Mouse (Mus musculus) embryonic facial prominence, embryonic 11.5 days (tissue): ENCODE data around the gene Zfp746. TPM values are rescaled to one million over a fixed set of nuclear protein-coding genes. Genes with fewer than 3 reads are reported as not detected.

Source experiments
- ATAC-seq: fragments of 200-750 bp; cut with Nextera tagmentation; replicated peaks from 2 replicates; pipeline ENCODE4 v1.8.0; 2017; ENCODE audit warnings: low read depth; ENCODE audit not compliant: insufficient number of reproducible peaks, low FRiP score, low TSS enrichment
- DNase-seq: peaks from one replicate; pipeline ENCODE4 v3.0.0-alpha.2; 2015; ENCODE audit warnings: low spot score
- H3K27ac ChIP-seq: fragments of 300-500 bp; sonication (generic); replicated peaks from 2 replicates; pipeline ENCODE4 v1.5.1; 2014; ENCODE audit warnings: mild to moderate bottlenecking, low read depth, low read length, control low read depth
- H3K27me3 ChIP-seq: fragments of 300-500 bp; sonication (generic); 2 replicates; pipeline ENCODE4 v1.6.1; 2014; ENCODE audit warnings: mild to moderate bottlenecking, low read length, moderate library complexity, mixed read lengths; ENCODE audit not compliant: control insufficient read depth, insufficient read depth
- H3K36me3 ChIP-seq: fragments of 300-500 bp; sonication (generic); replicated peaks from 2 replicates; pipeline ENCODE4 v1.6.1; 2014; ENCODE audit warnings: low read depth, mild to moderate bottlenecking, low read length, moderate library complexity, mixed read lengths; ENCODE audit not compliant: control insufficient read depth, insufficient read depth
- H3K4me1 ChIP-seq: fragments of 300-500 bp; sonication (generic); 2 replicates; pipeline ENCODE4 v1.6.1; 2014; ENCODE audit warnings: low read length, mixed read lengths; ENCODE audit not compliant: control insufficient read depth, insufficient read depth
- H3K4me2 ChIP-seq: fragments of 300-500 bp; sonication (generic); 2 replicates; pipeline ENCODE4 v1.6.1; 2014; ENCODE audit warnings: low read depth, mild to moderate bottlenecking, control low read depth, low read length, moderate library complexity
- H3K4me3 ChIP-seq: fragments of 300-500 bp; sonication (generic); 2 replicates; pipeline ENCODE4 v1.5.1; 2014; ENCODE audit warnings: low read depth, low read length, control low read depth
- H3K9ac ChIP-seq: fragments of 300-500 bp; sonication (generic); replicated peaks from 2 replicates; pipeline ENCODE4 v1.6.1; 2014; ENCODE audit warnings: mild to moderate bottlenecking, control low read depth, low read length
- H3K9me3 ChIP-seq: fragments of 300-500 bp; sonication (generic); replicated peaks from 2 replicates; pipeline ENCODE4 v1.6.1; 2016; ENCODE audit warnings: mild to moderate bottlenecking, low read length, inconsistent platforms, mixed read lengths; ENCODE audit not compliant: control insufficient read depth
- WGBS: fragments of 180-500 bp; shearing (Covaris S2); extraction: QIAGEN DNeasy Blood & Tissue Kit; methylation state at CpG from one replicate; pipeline ENCODE4 v1.1.7; 2014; 5-methylcytosine and 5-hydroxymethylcytosine counted together
- polyA plus RNA-seq: library from polyadenylated mRNA; unstranded; fragments of >200 nt; fragmentation: Nextera tagmentation; extraction: Ambion mirVana; gene quantifications from 2 replicates; pipeline ENCODE4 v1.2.1, GENCODE M21; 2014

Gene Zfp746
- polyA plus RNA-seq, 1 experiment from 2014 or later, result 21.3 TPM

DNA sequence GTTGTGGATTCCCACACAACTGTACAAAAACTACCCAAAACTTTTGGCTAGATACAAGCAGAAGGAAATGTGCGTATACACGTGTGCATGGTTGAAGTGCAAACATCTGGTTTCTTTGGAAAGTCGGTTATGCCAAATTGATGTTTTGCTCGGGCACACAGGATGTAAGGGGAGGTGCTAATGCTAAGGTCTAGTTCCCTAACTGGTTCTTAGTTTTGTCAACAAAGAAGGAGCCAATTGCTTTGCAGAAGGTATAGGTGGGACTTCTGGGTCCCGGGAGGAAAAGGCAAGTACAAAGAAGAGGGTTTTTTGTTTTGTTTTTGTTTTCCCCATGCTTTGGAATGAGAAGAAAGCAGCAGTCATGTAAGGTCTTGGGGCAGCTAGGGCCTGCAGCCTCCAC lies 13.1 kb downstream of the Zfp746 start:
- ATAC-seq (no peak), DNase-seq (no peak)
- no peaks in the 10 kb centered on the region for H3K9me3 ChIP-seq
- no peak overlapping the region for H3K4me2 ChIP-seq
- no peaks in the 10 kb centered on the region for H3K4me1 ChIP-seq
- 73% methylated on average over 5 of the region's 5 CpGs for WGBS
- H3K27ac ChIP-seq, result no peak overlapping the region
- no peaks in the 10 kb centered on the region for H3K36me3 ChIP-seq
- no peak overlapping the region for H3K9ac ChIP-seq
- H3K27me3 ChIP-seq, result no peaks in the 10 kb centered on the region
- H3K4me3 ChIP-seq, result no peak overlapping the region

DNA sequence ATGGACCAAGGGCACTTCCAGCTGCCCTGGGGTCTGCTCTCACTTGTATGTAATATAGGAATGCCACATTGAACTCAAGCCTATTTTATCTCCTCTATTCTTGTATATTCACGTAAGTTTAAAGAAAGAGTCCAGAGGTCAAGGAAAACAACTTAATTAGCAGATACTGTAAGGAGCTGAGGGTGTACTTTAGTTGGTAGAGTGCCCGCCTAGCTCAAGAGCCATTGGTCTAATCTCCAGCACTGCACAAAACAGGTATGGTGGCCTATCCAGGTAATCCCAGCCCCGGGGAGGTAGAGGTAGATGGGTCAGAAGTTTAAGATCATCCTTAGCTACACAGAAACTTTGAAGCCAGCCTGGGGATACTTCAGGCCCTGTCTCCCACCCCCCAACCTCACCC lies 18.9 kb downstream of the Zfp746 start:
- DNase-seq (no peak), ATAC-seq (no peak)
- H3K27ac ChIP-seq, result no peak overlapping the region
- H3K4me1 ChIP-seq, result no peaks in the 10 kb centered on the region
- no peak overlapping the region for H3K4me2 ChIP-seq
- 89% methylated on average over 3 of the region's 3 CpGs for WGBS
- no peaks in the 10 kb centered on the region for H3K27me3 ChIP-seq
- no peak overlapping the region for H3K9ac ChIP-seq
- H3K9me3 ChIP-seq, result no peaks in the 10 kb centered on the region
- no peak overlapping the region for H3K4me3 ChIP-seq
- H3K36me3 ChIP-seq, result peaks cover 17% of the 10 kb centered on the region

DNA sequence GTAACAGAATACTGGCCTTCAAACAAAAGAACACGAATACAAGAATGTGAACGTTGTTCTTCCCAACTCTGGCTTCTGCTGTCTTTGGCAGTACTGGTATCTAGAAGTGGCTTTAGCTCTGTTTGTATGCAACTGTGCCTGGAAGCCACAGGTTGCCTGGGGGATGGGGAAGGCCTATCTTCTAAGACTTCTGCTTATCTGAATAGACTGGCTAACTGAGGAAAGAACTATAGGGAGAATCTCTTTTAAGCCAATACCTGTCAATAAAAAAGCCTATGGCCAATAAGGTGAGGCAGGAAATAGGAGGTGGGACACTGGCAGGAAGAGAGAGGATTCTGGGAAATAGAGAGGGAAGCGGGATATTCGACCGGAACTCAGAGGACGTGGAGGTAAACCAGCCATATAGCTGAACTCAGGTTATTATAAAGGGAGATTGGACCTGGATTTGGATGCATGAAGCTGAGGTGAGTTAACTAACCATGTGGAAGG lies 20.8 kb downstream of the Zfp746 start:
- Histone ChIP-seq H3K27me3 (no peaks in the 10 kb centered on the region), H3K36me3 (peaks cover 17% of the 10 kb centered on the region)

DNA sequence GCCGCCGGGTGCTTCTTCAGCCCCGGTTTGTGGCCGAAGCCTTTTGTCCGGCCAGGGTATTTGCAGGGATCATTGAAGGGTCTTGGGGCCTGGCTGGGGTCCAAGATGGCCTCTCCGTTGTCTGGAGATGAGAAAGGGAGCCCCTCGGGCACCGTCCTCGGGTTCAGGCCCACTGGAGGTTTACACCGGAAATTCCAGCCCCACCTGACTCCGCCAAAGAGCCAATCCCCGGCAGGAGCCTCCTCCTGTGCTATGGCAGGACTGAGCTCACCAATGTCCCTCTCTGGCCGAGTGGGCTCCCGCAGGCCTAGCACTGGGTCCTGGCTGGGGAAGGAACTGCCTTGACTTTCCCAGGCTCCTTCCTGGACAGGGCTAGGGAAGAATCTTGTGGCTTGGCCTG lies 21.9 kb downstream of the Zfp746 start:
- no peak overlapping the region for H3K4me2 ChIP-seq
- no peaks in the 10 kb centered on the region for H3K9me3 ChIP-seq
- no peaks in the 10 kb centered on the region for H3K4me1 ChIP-seq
- H3K9ac ChIP-seq, result no peak overlapping the region
- H3K27ac ChIP-seq, result no peak overlapping the region
- ATAC-seq (no peak), DNase-seq (no peak)
- no peak overlapping the region for H3K4me3 ChIP-seq
- WGBS, result 94% methylated on average over 14 of the region's 14 CpGs
- H3K36me3 ChIP-seq, result peaks cover 17% of the 10 kb centered on the region
- H3K27me3 ChIP-seq, result no peaks in the 10 kb centered on the region

More for the DNA sequence above, 20.8 kb downstream of the Zfp746 start:
- DNase-seq, result no peak
- no peak overlapping the region for H3K4me3 ChIP-seq
- WGBS, result 94% methylated on average over 6 of the region's 6 CpGs
- H3K9ac ChIP-seq, result no peak overlapping the region
- no peak overlapping the region for H3K4me2 ChIP-seq
- no peak for ATAC-seq
- no peak overlapping the region for H3K27ac ChIP-seq
- no peaks in the 10 kb centered on the region for H3K9me3 ChIP-seq
- no peaks in the 10 kb centered on the region for H3K4me1 ChIP-seq

DNA sequence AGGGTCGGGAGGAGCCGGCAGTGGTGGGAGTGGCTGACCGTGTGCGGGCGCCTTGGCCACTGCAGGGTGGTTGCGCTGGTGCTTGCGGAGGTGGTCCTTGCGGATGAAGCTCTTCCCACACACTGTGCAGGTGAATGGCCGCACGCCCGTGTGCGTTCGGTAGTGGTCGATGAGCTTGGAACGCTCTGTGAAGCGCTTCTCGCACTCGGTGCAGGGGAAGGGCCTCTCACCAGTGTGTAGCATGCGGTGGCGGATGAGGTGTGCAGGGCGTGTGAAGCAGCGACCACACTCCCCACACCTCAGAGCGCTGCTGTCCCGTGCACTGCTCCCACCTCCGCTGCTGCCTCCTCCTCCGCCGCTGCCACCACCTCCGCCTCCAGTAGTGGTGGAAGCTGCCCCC lies 22.5 kb downstream of the Zfp746 start:
- H3K9ac ChIP-seq, result no peak overlapping the region
- ATAC-seq (no peak; the same call in 1 of the 2 replicates), DNase-seq (no peak)
- H3K9me3 ChIP-seq, result no peaks in the 10 kb centered on the region
- no peaks in the 10 kb centered on the region for H3K4me1 ChIP-seq
- WGBS, result 95% methylated on average over 24 of the region's 28 CpGs
- H3K4me2 ChIP-seq, result no peak overlapping the region
- H3K27ac ChIP-seq, result no peak overlapping the region
- no peaks in the 10 kb centered on the region for H3K27me3 ChIP-seq
- peaks cover 17% of the 10 kb centered on the region for H3K36me3 ChIP-seq
- no peak overlapping the region for H3K4me3 ChIP-seq

DNA sequence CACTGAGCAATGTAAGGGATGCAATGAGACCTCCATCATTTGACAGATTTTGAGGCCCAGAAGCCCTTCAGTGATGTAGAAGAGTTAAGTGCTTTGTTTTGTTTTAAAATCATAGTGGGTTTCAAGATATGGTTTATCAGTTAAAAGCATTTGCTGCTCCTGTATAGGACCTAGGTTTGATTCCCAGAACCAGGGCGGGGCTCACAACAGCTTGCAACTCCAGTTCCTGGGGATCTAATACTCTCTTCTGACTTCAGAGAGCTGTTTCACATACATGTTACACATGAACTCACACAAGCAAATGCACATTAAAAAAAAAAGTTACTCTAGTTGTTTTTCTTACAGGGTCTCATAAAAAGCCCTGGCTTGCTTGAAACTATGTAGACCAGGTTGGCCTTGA lies 25.5 kb downstream of the Zfp746 start:
- Histone ChIP-seq H3K27me3 (no peaks in the 10 kb centered on the region), H3K4me2 (no peak overlapping the region), H3K9me3 (no peaks in the 10 kb centered on the region), H3K4me1 (no peaks in the 10 kb centered on the region), H3K36me3 (peaks cover 17% of the 10 kb centered on the region), H3K4me3 (no peak overlapping the region), H3K27ac (no peak overlapping the region), H3K9ac (no peak overlapping the region)
- ATAC-seq (no peak), DNase-seq (no peak)
- WGBS, result 94% methylated on average over 1 of the region's 1 CpGs

DNA sequence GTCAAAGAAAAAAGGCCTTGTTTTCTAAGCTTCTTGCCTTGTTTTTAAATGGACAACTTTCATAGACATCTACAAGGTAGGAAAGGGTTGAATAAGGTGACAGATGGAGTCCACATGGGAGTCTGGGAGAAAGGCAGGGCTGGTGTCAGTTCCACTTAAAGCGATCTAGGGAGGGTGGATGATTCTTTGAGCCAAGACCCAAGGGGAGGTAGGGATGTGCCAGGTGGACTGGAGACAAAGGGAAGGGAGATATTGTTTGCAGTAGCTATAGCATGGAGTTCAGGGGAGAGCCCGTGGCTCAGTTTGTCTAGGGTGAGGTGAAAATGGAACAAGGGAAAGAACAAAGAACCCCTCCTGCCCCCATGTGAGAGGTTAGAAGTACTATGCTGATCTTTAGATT lies 26.0 kb downstream of the Zfp746 start:
- H3K9ac ChIP-seq, result no peak overlapping the region
- H3K4me2 ChIP-seq, result no peak overlapping the region
- peaks cover 17% of the 10 kb centered on the region for H3K36me3 ChIP-seq
- H3K27me3 ChIP-seq, result no peaks in the 10 kb centered on the region
- WGBS, result 86% methylated on average over 2 of the region's 2 CpGs
- H3K4me3 ChIP-seq, result no peak overlapping the region
- DNase-seq, result no peak
- H3K4me1 ChIP-seq, result no peaks in the 10 kb centered on the region
- H3K27ac ChIP-seq, result no peak overlapping the region
- no peak for ATAC-seq
- no peaks in the 10 kb centered on the region for H3K9me3 ChIP-seq

DNA sequence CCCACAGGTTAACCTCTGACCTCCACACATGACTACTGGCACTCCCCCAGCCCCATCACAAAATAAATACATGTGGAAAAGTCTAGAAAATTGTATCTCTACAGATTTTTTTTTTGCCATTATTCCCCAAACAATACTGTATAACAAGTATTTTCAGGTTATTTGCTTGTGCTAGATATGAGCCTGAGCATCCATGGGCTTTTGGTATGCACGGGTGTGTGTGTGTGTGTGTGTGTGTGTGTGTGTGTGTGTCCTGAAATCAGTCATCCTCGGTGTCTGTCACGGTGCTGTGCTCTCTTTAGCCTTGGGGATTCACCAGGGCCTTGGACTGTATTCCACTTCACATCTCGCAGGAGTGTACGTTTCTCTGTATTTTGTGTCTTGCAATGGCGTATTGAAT lies 34.3 kb downstream of the Zfp746 start:
- DNase-seq, result no peak
- Histone ChIP-seq H3K27me3 (no peaks in the 10 kb centered on the region), H3K36me3 (no peaks in the 10 kb centered on the region), H3K4me2 (no peak overlapping the region), H3K9ac (no peak overlapping the region), H3K27ac (no peak overlapping the region), H3K4me3 (no peak overlapping the region), H3K9me3 (no peaks in the 10 kb centered on the region), H3K4me1 (no peaks in the 10 kb centered on the region)
- 77% methylated on average over 6 of the region's 6 CpGs for WGBS
- ATAC-seq, result no peak
